Comparison of ENCODE assay signal across 13 mouse cellular contexts in the genomic region with DNA sequence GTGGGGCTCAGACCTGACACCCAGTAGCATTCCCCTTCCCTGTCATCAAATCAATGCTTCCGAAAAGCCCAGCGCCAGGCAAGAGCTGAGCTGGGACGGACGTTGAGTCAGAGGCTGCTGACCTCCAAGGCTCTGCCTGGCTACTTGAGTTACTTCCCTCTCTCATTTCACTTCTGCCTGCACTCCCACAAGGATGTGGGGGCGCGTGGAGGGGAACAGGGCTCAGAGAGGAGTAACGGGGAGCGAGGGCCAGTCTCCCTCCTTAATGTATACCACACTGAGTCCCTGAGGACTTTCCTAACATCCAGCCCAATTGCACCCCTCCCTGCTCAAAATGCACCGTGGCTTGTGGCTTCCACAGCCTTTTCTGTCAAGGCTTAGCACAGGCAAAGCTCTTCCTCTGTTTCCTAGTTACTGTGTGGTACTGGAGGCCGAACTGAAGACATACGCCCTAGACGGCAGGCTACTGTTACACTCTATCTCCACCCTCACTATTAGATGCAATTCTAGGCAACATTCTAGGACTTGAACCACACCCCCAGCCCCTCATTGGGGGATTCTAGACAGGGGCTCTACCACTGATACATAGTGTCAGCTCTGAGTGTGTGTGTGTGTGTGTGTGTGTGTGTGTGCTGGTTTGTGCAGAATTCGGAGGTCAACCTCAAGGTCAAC. TPM values are rescaled to one million over a fixed set of nuclear protein-coding genes. Genes with fewer than 3 reads are reported as not detected.
DNase-seq lines count a peak whose midpoint lies in the region; ATAC-seq and TF ChIP-seq lines count a peak whose summit lies in the region.
"Had no signal": no experiment of that assay in that cellular context is flagged by ENCODE, and none has a peak within 500 bp of the region (broad histone marks: within the 10 kb centered on the region; RNA-seq: fewer than 3 reads in every experiment).

No protein-coding gene starts in this region.

- no peaks in the 10 kb centered on the region for H3K9me3 ChIP-seq in hindbrain, embryonic 12.5 days (replicated peaks)
- H3K9me3 ChIP-seq in hindbrain, embryonic 14.5 days (ENCODE audit: control insufficient read depth, low read length) = no peaks in the 10 kb centered on the region
- H3K9me3 ChIP-seq in G1E (replicated peaks) = no peaks in the 10 kb centered on the region
- H3K9me3 ChIP-seq: hindbrain, embryonic 15.5 days; midbrain, embryonic 13.5 days had no signal

- H3K27me3 ChIP-seq in hindbrain, embryonic 12.5 days = no peaks in the 10 kb centered on the region
- H3K27me3 ChIP-seq in hindbrain, embryonic 14.5 days (ENCODE audit: control insufficient read depth, insufficient read depth, low read length) = no peaks in the 10 kb centered on the region
- H3K27me3 ChIP-seq in G1E (ENCODE audit: insufficient read depth, low read length) = no peaks in the 10 kb centered on the region
- H3K27me3 ChIP-seq: hindbrain, embryonic 15.5 days; midbrain, embryonic 13.5 days had no signal

- H3K4me1 ChIP-seq in hindbrain, embryonic 12.5 days = peaks cover 9% of the 10 kb centered on the region
- no peaks in the 10 kb centered on the region for H3K4me1 ChIP-seq in hindbrain, embryonic 14.5 days (replicated peaks; ENCODE audit: control insufficient read depth, insufficient read depth, low read length)
- H3K4me1 ChIP-seq in G1E (ENCODE audit: insufficient read depth, low read depth, low read length) = peaks cover 91% of the 10 kb centered on the region
- H3K4me1 ChIP-seq: midbrain, embryonic 13.5 days had no signal

- H3K4me2 ChIP-seq in hindbrain, embryonic 12.5 days (replicated peaks) = no peak overlapping the region
- no peak overlapping the region for H3K4me2 ChIP-seq in hindbrain, embryonic 14.5 days (replicated peaks)
- H3K4me2 ChIP-seq: heart, embryonic 11.5 days; hindbrain, embryonic 15.5 days; midbrain, embryonic 13.5 days had no signal

- H3K9ac ChIP-seq in hindbrain, embryonic 12.5 days = peak overlapping the region; percentile 13; the same call in 1 of the 2 replicates
- no peak overlapping the region for H3K9ac ChIP-seq in hindbrain, embryonic 14.5 days
- H3K9ac ChIP-seq: hindbrain, embryonic 15.5 days; midbrain, embryonic 13.5 days had no signal

- no peak overlapping the region for H3K4me3 ChIP-seq in hindbrain, embryonic 12.5 days
- H3K4me3 ChIP-seq in hindbrain, embryonic 14.5 days (replicated peaks; ENCODE audit: low read length) = no peak overlapping the region
- peak overlapping the region; percentile 19; the same call in 1 of the 2 replicates for H3K4me3 ChIP-seq in G1E (ENCODE audit: low read depth, low read length)
- H3K4me3 ChIP-seq: hindbrain, embryonic 15.5 days; midbrain, embryonic 13.5 days had no signal

- DNase-seq in hindbrain, embryonic 14.5 days (ENCODE audit: low spot score) = no peak
- no peak for DNase-seq in G1E (ENCODE audit: low spot score)
- no peak for DNase-seq in retina, embryonic 14.5 days (ENCODE audit: low spot score)
- DNase-seq in spleen, adult 18-20 months = no peak
- no peak for DNase-seq in left cerebral cortex, adult 18-20 months (ENCODE audit: low spot score in 2 of 2)
- DNase-seq: cerebellum, adult 11-12 months had no signal

- TF ChIP-seq CTCF in G1E (IDR thresholded peaks at IDR 0.05; ENCODE audit: low read depth, low read length) = no peak

- no peaks in the 10 kb centered on the region for H3K36me3 ChIP-seq in hindbrain, embryonic 12.5 days
- H3K36me3 ChIP-seq in hindbrain, embryonic 14.5 days (replicated peaks; ENCODE audit: control insufficient read depth, insufficient read depth) = no peaks in the 10 kb centered on the region
- peaks cover 52% of the 10 kb centered on the region for H3K36me3 ChIP-seq in G1E (replicated peaks)
- H3K36me3 ChIP-seq: hindbrain, embryonic 15.5 days; midbrain, embryonic 13.5 days had no signal

- 65% methylated on average over 13 of the region's 13 CpGs for WGBS in hindbrain, embryonic 12.5 days
- WGBS in hindbrain, embryonic 14.5 days = 73% methylated on average over 13 of the region's 13 CpGs

- 0 out of 2 replicates have a peak overlapping the region, but pooled peaks have one; percentile 12 for H3K27ac ChIP-seq in hindbrain, embryonic 12.5 days
- no peak overlapping the region for H3K27ac ChIP-seq in hindbrain, embryonic 14.5 days
- H3K27ac ChIP-seq: midbrain, embryonic 13.5 days had no signal

- ATAC-seq in hindbrain, embryonic 12.5 days (ENCODE audit: low FRiP score) = no peak
- no peak for ATAC-seq in hindbrain, embryonic 14.5 days (ENCODE audit: low FRiP score)
- ATAC-seq in G1E (ENCODE audit: extremely low read depth, insufficient number of reproducible peaks, low FRiP score, poor library complexity, severe bottlenecking) = no peak
- ATAC-seq in common myeloid progenitor, adult 5-6 weeks (replicated peaks; ENCODE audit: low read depth, poor library complexity, severe bottlenecking) = peak; percentile 41
- peak; percentile 66 for ATAC-seq in megakaryocyte, adult 5-6 weeks (ENCODE audit: poor library complexity, severe bottlenecking)
- ATAC-seq: midbrain, embryonic 13.5 days had no signal

RNA-seq across cellular contexts. Expression of gene Smg9, which starts 9.8 kb away (rescaled TPM):
- 28.9 and 29.5 TPM in 2 replicates for polyA plus RNA-seq in hindbrain, embryonic 12.5 days (2016; fragmentation: Nextera tagmentation; extraction: Ambion mirVana)
- 30.1 and 30.3 TPM in 2 replicates for polyA plus RNA-seq in hindbrain, embryonic 14.5 days (2014; fragmentation: Nextera tagmentation; extraction: Ambion mirVana)
- total RNA-seq in G1E (2014; fragmentation: Nextera tagmentation) = 21.7 and 77.3 TPM in 2 replicates
- total RNA-seq in G1E (2017) = 16.1 and 19.1 TPM in 2 replicates
- 61.5 and 67.4 TPM in 2 replicates for polyA plus RNA-seq in G1E (2012)
- total RNA-seq in common myeloid progenitor, adult 5-6 weeks (2017) = 25.2 and 33.1 TPM in 2 replicates
- total RNA-seq in megakaryocyte, adult 5-6 weeks (2015) = 21.6 and 22.3 TPM in 2 replicates
- 16.7 and 30.3 TPM in 2 replicates for total RNA-seq in megakaryocyte, adult 5-6 weeks (2017)
- 10 to 100 TPM; 40.2 to 43.0 TPM for total RNA-seq in left cerebral cortex, adult 18-20 months (2021)

RNA-seq across cellular contexts. Expression of gene Kcnn4, which starts 19.6 kb away (rescaled TPM):
- polyA plus RNA-seq in hindbrain, embryonic 12.5 days (2016; fragmentation: Nextera tagmentation; extraction: Ambion mirVana) = 2.1 and 2.4 TPM in 2 replicates
- 1.7 and 2.8 TPM in 2 replicates for polyA plus RNA-seq in hindbrain, embryonic 14.5 days (2014; fragmentation: Nextera tagmentation; extraction: Ambion mirVana)
- total RNA-seq in G1E (2014; fragmentation: Nextera tagmentation) = 14.0 and 40.3 TPM in 2 replicates
- total RNA-seq in G1E (2017) = 20.4 and 22.9 TPM in 2 replicates
- polyA plus RNA-seq in G1E (2012) = 66.2 and 70.4 TPM in 2 replicates
- total RNA-seq in common myeloid progenitor, adult 5-6 weeks (2017) = 70.8 and 84.9 TPM in 2 replicates
- total RNA-seq in megakaryocyte, adult 5-6 weeks (2015) = 5.9 and 7.6 TPM in 2 replicates
- 14.2 and 17.0 TPM in 2 replicates for total RNA-seq in megakaryocyte, adult 5-6 weeks (2017)
- under 1 TPM; 0.19 to 0.45 TPM for total RNA-seq in left cerebral cortex, adult 18-20 months (2021)

RNA-seq across cellular contexts. Expression of gene Lypd5, which starts 40.7 kb away (rescaled TPM):
- not detected in 2 replicates for polyA plus RNA-seq in hindbrain, embryonic 12.5 days (2016; fragmentation: Nextera tagmentation; extraction: Ambion mirVana)
- not detected in 2 replicates for polyA plus RNA-seq in hindbrain, embryonic 14.5 days (2014; fragmentation: Nextera tagmentation; extraction: Ambion mirVana)
- total RNA-seq in G1E (2014; fragmentation: Nextera tagmentation) (not detected in 2 replicates), G1E (2017) (not detected in 2 replicates)
- not detected in 2 replicates for polyA plus RNA-seq in G1E (2012)
- total RNA-seq in common myeloid progenitor, adult 5-6 weeks (2017) = not detected in 2 replicates
- not detected in 2 replicates for total RNA-seq in megakaryocyte, adult 5-6 weeks (2015)
- not detected in 2 replicates for total RNA-seq in megakaryocyte, adult 5-6 weeks (2017)
- total RNA-seq in left cerebral cortex, adult 18-20 months (2021) = not detected
- polyA plus RNA-seq: embryonic facial prominence, embryonic 11.5 days; heart, embryonic 11.5 days; hindbrain, embryonic 15.5 days; midbrain, embryonic 13.5 days had no signal

RNA-seq across cellular contexts. Expression of gene Tescl, which starts 55.9 kb away (rescaled TPM):
- polyA plus RNA-seq in hindbrain, embryonic 12.5 days (2016; fragmentation: Nextera tagmentation; extraction: Ambion mirVana) = not detected in 2 replicates
- 0.31 TPM in 1 of 2 replicates, not detected in the other for polyA plus RNA-seq in hindbrain, embryonic 14.5 days (2014; fragmentation: Nextera tagmentation; extraction: Ambion mirVana)
- total RNA-seq in G1E (2014; fragmentation: Nextera tagmentation) = not detected in 2 replicates
- total RNA-seq in G1E (2017) = not detected in 2 replicates
- not detected in 2 replicates for polyA plus RNA-seq in G1E (2012)
- total RNA-seq in common myeloid progenitor, adult 5-6 weeks (2017) = not detected in 2 replicates
- not detected in 2 replicates for total RNA-seq in megakaryocyte, adult 5-6 weeks (2015)
- total RNA-seq in megakaryocyte, adult 5-6 weeks (2017) = not detected in 2 replicates
- not detected for total RNA-seq in left cerebral cortex, adult 18-20 months (2021)
- polyA plus RNA-seq: embryonic facial prominence, embryonic 11.5 days; heart, embryonic 11.5 days; midbrain, embryonic 13.5 days had no signal

Comparison
In these comparisons a context has a peak if more than half of its experiments do, and no peak if none do; other contexts are left out.
1. ATAC-seq: peak in common myeloid progenitor, adult 5-6 weeks (single experiment) and megakaryocyte, adult 5-6 weeks (single experiment); none in hindbrain, embryonic 12.5 days (single experiment), hindbrain, embryonic 14.5 days (single experiment) and G1E (single experiment).
2. RNA of gene Kcnn4, which starts 19.6 kb away (total RNA-seq): 70.8 to 84.9 TPM in common myeloid progenitor, adult 5-6 weeks, 14.0 to 40.3 TPM in G1E and 5.9 to 17.0 TPM in megakaryocyte, adult 5-6 weeks; 0.19 to 0.45 TPM in left cerebral cortex, adult 18-20 months; every median in the first group is over 4 times any median in the second.